Mouse (Mus musculus): ENCODE data around the gene Fscn3. TPM values are rescaled to one million over a fixed set of nuclear protein-coding genes. Genes with fewer than 3 reads are reported as not detected.

The Fscn3 gene
- not detected in 2 replicates for total RNA-seq (2012; rRNA removed)
- not detected in 2 replicates for total RNA-seq (2014; rRNA removed)
- not detected in 2 replicates for polyA plus RNA-seq (2012; ENCODE audit: insufficient read length, low read depth)

DNA sequence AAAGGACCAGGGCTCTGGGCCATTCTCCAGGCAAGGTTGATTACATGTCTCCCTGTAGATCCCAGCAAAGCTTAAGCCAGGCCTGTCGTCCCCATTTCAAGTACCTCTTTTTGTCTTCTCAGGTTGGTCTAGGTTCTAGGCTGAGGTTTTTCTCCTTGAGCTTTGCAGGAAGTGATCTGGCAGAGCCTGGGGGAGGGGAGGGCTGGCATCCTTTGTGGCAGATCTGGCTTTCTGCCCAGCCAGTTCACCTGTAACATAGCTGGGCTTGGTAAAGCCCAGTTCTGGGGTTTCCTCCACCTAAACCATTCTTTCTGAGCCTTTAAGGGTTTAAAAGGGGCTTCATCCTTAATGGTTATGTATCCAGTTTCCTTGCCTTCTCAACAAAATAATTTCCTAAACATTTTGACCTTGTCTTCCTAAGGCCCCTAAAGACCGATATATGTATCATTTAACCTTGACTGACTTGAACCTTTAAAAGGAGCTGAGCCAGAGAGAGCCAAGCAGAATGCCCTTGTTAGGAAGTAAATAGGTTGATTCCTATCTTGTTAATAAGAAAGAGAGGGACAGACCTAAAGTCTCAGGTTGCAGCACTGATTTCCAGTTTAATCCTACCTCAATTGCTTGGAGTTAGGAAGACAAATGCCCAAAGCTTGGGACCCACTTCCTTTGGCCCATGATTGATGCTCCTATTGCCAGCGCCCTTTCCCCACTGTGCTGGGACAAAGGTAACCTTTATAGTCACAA, at the start of gene Fscn3:
Fscn3 (plus strand) TSS at position 694 of the 744 bp plus-strand sequence.
- dilution Hi-C loops (cut with MboI; ENCODE audit: extremely low pct_ligation_motif_present, extremely low pct_unique_long_range_greater_than_20kb, low sequenced_read_pairs): no loop called here
- peaks cover 13 to 35% of the 10 kb centered on the region in 2 experiments for H3K36me3 ChIP-seq (replicated peaks in 1 of 2; ENCODE audit: control insufficient read depth in 1 of 2, insufficient read depth in 1 of 2, low read length in 1 of 2)

DNA sequence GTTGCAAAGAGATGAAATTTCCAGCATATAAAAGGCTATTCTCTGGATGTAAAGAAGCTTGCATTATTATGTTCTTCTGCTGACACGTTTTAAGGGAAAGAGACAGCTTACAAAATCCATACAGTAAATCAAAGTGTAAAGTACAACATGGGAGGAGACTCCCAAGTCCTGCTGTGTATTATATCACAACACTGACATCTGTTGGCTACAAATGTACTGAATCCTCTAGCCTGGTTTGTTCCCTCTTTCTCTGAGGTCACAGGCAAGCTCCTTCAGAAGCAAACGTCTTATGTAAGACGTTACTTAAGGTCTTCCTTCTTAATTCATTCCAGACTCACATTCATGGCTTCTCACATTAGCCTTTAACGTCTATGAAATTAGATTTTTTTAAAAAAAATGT, 45.6 kb upstream of the Fscn3 start:
- H3K27me3 ChIP-seq (replicated peaks): no peaks in the 10 kb centered on the region
- no peaks in the 10 kb centered on the region for H3K36me3 ChIP-seq (replicated peaks in 1 of 2; ENCODE audit: control insufficient read depth in 1 of 2, insufficient read depth in 1 of 2, low read length in 1 of 2)
- in situ Hi-C loops (cut with MboI; ENCODE audit: low pct_ligation_motif_present, low pct_unique_long_range_greater_than_20kb, low sequenced_read_pairs): loop anchor here (25.0 kb wide), 1 partner anchor 720 kb away; no protein-coding TSS in a partner anchor
- H3K79me2 ChIP-seq (replicated peaks; ENCODE audit: control insufficient read depth, extremely low read depth, insufficient read depth, poor library complexity, severe bottlenecking): no peaks in the 10 kb centered on the region
- no peaks in the 10 kb centered on the region for H3K9me3 ChIP-seq (replicated peaks; ENCODE audit: low read length)
- peak; percentile 11 for DNase-seq (ENCODE audit: extremely low read depth)
- dilution Hi-C loops (cut with MboI; ENCODE audit: extremely low pct_ligation_motif_present, extremely low pct_unique_long_range_greater_than_20kb, low sequenced_read_pairs): no loop called here
- no peak overlapping the region for H3K4me2 ChIP-seq (ENCODE audit: insufficient read depth, low read depth, poor library complexity, severe bottlenecking)
- no peak overlapping the region for H3K4me3 ChIP-seq (replicated peaks in 1 of 3; ENCODE audit: low read depth in 2 of 3, low read length in 2 of 3, poor library complexity in 1 of 3)
- H3K4me1 ChIP-seq (ENCODE audit: control insufficient read depth in 1 of 2, insufficient read depth in 2 of 2): no peaks in the 10 kb centered on the region
- no peak overlapping the region for H3K27ac ChIP-seq (ENCODE audit: insufficient read depth, low read depth)
- H3K9ac ChIP-seq (ENCODE audit: insufficient read depth, low read depth): no peak overlapping the region
- TF ChIP-seq CTCF (conservative IDR thresholded peaks at IDR 0.05 in 1 of 2, IDR thresholded peaks at IDR 0.05 in 1 of 2; ENCODE audit: low read depth in 2 of 2, low read length in 2 of 2): peak in 1 of 2 experiments; percentile 65; a peak in 2 of 4 replicates
- no peak for TF ChIP-seq TCF12 (IDR thresholded peaks at IDR 0.05; ENCODE audit: low read depth, low read length)
- TF ChIP-seq POLR2A (IDR thresholded peaks at IDR 0.05; ENCODE audit: low read depth, low read length): no peak
- TF ChIP-seq SMC3 (IDR thresholded peaks at IDR 0.05; ENCODE audit: low read depth, low read length): peak; percentile 57
- peak; percentile 70 for TF ChIP-seq RAD21 (IDR thresholded peaks at IDR 0.05; ENCODE audit: low read depth, low read length)

More for the DNA sequence above, at the start of gene Fscn3:
- H3K9ac ChIP-seq (ENCODE audit: insufficient read depth, low read depth): no peak within 1 kb of the TSS
- H3K79me2 ChIP-seq (replicated peaks; ENCODE audit: control insufficient read depth, extremely low read depth, insufficient read depth, poor library complexity, severe bottlenecking): no peaks in the 10 kb centered on the region
- no peak for DNase-seq (ENCODE audit: extremely low read depth)
- H3K9me3 ChIP-seq (replicated peaks; ENCODE audit: low read length): no peaks in the 10 kb centered on the region
- H3K27me3 ChIP-seq (replicated peaks): no peaks in the 10 kb centered on the region
- in situ Hi-C loops (cut with MboI; ENCODE audit: low pct_ligation_motif_present, low pct_unique_long_range_greater_than_20kb, low sequenced_read_pairs): no loop called here
- TF ChIP-seq ETS1 (conservative IDR thresholded peaks at IDR 0.05; ENCODE audit: low read depth, low read length) (no peak), MAZ (IDR thresholded peaks at IDR 0.05; ENCODE audit: low read depth, low read length) (no peak)
- H3K4me1 ChIP-seq (ENCODE audit: control insufficient read depth in 1 of 2, insufficient read depth in 2 of 2): peaks cover 4 to 27% of the 10 kb centered on the region in 2 experiments
- H3K27ac ChIP-seq (ENCODE audit: insufficient read depth, low read depth): no peak within 1 kb of the TSS
- H3K4me3 ChIP-seq (replicated peaks in 1 of 3; ENCODE audit: low read depth in 2 of 3, low read length in 2 of 3, poor library complexity in 1 of 3): no peak within 1 kb of the TSS
- no peak within 1 kb of the TSS for H3K4me2 ChIP-seq (ENCODE audit: insufficient read depth, low read depth, poor library complexity, severe bottlenecking)

DNA sequence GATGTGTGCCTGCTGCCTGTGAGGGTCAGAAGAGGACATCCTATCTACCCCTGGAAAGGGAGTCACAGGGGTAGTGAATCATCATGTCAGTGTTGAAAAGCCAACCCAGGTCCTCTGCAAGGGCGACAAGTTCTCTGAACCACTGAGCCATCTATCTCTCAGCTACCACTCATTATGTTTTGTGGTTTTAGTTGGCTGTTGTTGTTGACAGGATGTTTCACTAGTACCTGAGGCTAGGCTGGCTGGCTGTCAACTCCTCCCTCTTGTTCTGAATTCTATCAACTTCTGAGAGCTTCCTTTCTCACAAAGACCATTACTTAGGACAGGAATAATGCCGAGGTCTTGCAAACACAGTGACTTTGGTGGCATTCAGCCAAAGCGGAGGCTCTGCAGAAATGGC, 42.4 kb upstream of the Fscn3 start:
- in situ Hi-C loops (cut with MboI; ENCODE audit: low pct_ligation_motif_present, low pct_unique_long_range_greater_than_20kb, low sequenced_read_pairs) (loop anchor here (25.0 kb wide), 1 partner anchor 723 kb away; no protein-coding TSS in a partner anchor), dilution Hi-C loops (cut with MboI; ENCODE audit: extremely low pct_ligation_motif_present, extremely low pct_unique_long_range_greater_than_20kb, low sequenced_read_pairs) (no loop called here)
- H3K79me2 ChIP-seq (replicated peaks; ENCODE audit: control insufficient read depth, extremely low read depth, insufficient read depth, poor library complexity, severe bottlenecking): no peaks in the 10 kb centered on the region
- H3K27ac ChIP-seq (ENCODE audit: insufficient read depth, low read depth): no peak overlapping the region
- no peak overlapping the region for H3K4me2 ChIP-seq (ENCODE audit: insufficient read depth, low read depth, poor library complexity, severe bottlenecking)
- H3K4me3 ChIP-seq (replicated peaks in 1 of 3; ENCODE audit: low read depth in 2 of 3, low read length in 2 of 3, poor library complexity in 1 of 3): no peak overlapping the region
- no peaks in the 10 kb centered on the region for H3K36me3 ChIP-seq (replicated peaks in 1 of 2; ENCODE audit: control insufficient read depth in 1 of 2, insufficient read depth in 1 of 2, low read length in 1 of 2)
- H3K9me3 ChIP-seq (replicated peaks; ENCODE audit: low read length): no peaks in the 10 kb centered on the region
- H3K4me1 ChIP-seq (ENCODE audit: control insufficient read depth in 1 of 2, insufficient read depth in 2 of 2): no peaks in the 10 kb centered on the region
- DNase-seq (ENCODE audit: extremely low read depth): no peak
- no peak overlapping the region for H3K9ac ChIP-seq (ENCODE audit: insufficient read depth, low read depth)
- no peaks in the 10 kb centered on the region for H3K27me3 ChIP-seq (replicated peaks)
- TF ChIP-seq JUND (conservative IDR thresholded peaks at IDR 0.05; ENCODE audit: low read depth, low read length) (no peak), MYC (IDR thresholded peaks at IDR 0.05; ENCODE audit: low read depth, low read length) (no peak), IRF4 (IDR thresholded peaks at IDR 0.05; ENCODE audit: low read depth, low read length) (no peak), RAD21 (IDR thresholded peaks at IDR 0.05; ENCODE audit: low read depth, low read length) (no peak), ZC3H11A (IDR thresholded peaks at IDR 0.05; ENCODE audit: low read depth, low read length) (no peak), MAFK (IDR thresholded peaks at IDR 0.05; ENCODE audit: insufficient replicate concordance, low read length) (no peak), RCOR1 (conservative IDR thresholded peaks at IDR 0.05; ENCODE audit: low read depth, low read length) (no peak), POLR2AphosphoS2 (IDR thresholded peaks at IDR 0.05; ENCODE audit: low read depth, low read length) (no peak), MEF2A (IDR thresholded peaks at IDR 0.05; ENCODE audit: borderline replicate concordance, low read depth, low read length) (no peak), GABPA (IDR thresholded peaks at IDR 0.05; ENCODE audit: insufficient replicate concordance, low read depth, low read length) (no peak), ZNF384 (IDR thresholded peaks at IDR 0.05; ENCODE audit: low read depth, low read length) (no peak), TCF12 (IDR thresholded peaks at IDR 0.05; ENCODE audit: low read depth, low read length) (no peak), HCFC1 (IDR thresholded peaks at IDR 0.05; ENCODE audit: low read depth, low read length) (no peak), CHD1 (IDR thresholded peaks at IDR 0.05; ENCODE audit: low read depth, low read length) (no peak), E2F4 (IDR thresholded peaks at IDR 0.05; ENCODE audit: insufficient replicate concordance, low read depth, low read length) (no peak)

Data from CH12.LX (cell line).